Mouse (Mus musculus) embryonic facial prominence, embryonic 11.5 days (tissue): ENCODE data around the gene Gnptab. TPM values are rescaled to one million over a fixed set of nuclear protein-coding genes. Genes with fewer than 3 reads are reported as not detected.

Experiments
- ATAC-seq: fragments of 200-750 bp; cut with Nextera tagmentation; replicated peaks from 2 replicates; pipeline ENCODE4 v1.8.0; 2017; ENCODE audit warnings: low read depth; ENCODE audit not compliant: insufficient number of reproducible peaks, low FRiP score, low TSS enrichment
- DNase-seq: peaks from one replicate; pipeline ENCODE4 v3.0.0-alpha.2; 2015; ENCODE audit warnings: low spot score
- H3K27ac ChIP-seq: fragments of 300-500 bp; sonication (generic); replicated peaks from 2 replicates; pipeline ENCODE4 v1.5.1; 2014; ENCODE audit warnings: mild to moderate bottlenecking, low read depth, low read length, control low read depth
- H3K27me3 ChIP-seq: fragments of 300-500 bp; sonication (generic); 2 replicates; pipeline ENCODE4 v1.6.1; 2014; ENCODE audit warnings: mild to moderate bottlenecking, low read length, moderate library complexity, mixed read lengths; ENCODE audit not compliant: control insufficient read depth, insufficient read depth
- H3K36me3 ChIP-seq: fragments of 300-500 bp; sonication (generic); replicated peaks from 2 replicates; pipeline ENCODE4 v1.6.1; 2014; ENCODE audit warnings: low read depth, mild to moderate bottlenecking, low read length, moderate library complexity, mixed read lengths; ENCODE audit not compliant: control insufficient read depth, insufficient read depth
- H3K4me1 ChIP-seq: fragments of 300-500 bp; sonication (generic); 2 replicates; pipeline ENCODE4 v1.6.1; 2014; ENCODE audit warnings: low read length, mixed read lengths; ENCODE audit not compliant: control insufficient read depth, insufficient read depth
- H3K4me2 ChIP-seq: fragments of 300-500 bp; sonication (generic); 2 replicates; pipeline ENCODE4 v1.6.1; 2014; ENCODE audit warnings: low read depth, mild to moderate bottlenecking, control low read depth, low read length, moderate library complexity
- H3K4me3 ChIP-seq: fragments of 300-500 bp; sonication (generic); 2 replicates; pipeline ENCODE4 v1.5.1; 2014; ENCODE audit warnings: low read depth, low read length, control low read depth
- H3K9ac ChIP-seq: fragments of 300-500 bp; sonication (generic); replicated peaks from 2 replicates; pipeline ENCODE4 v1.6.1; 2014; ENCODE audit warnings: mild to moderate bottlenecking, control low read depth, low read length
- H3K9me3 ChIP-seq: fragments of 300-500 bp; sonication (generic); replicated peaks from 2 replicates; pipeline ENCODE4 v1.6.1; 2016; ENCODE audit warnings: mild to moderate bottlenecking, low read length, inconsistent platforms, mixed read lengths; ENCODE audit not compliant: control insufficient read depth
- WGBS: fragments of 180-500 bp; shearing (Covaris S2); extraction: QIAGEN DNeasy Blood & Tissue Kit; methylation state at CpG from one replicate; pipeline ENCODE4 v1.1.7; 2014; 5-methylcytosine and 5-hydroxymethylcytosine counted together
- polyA plus RNA-seq: library from polyadenylated mRNA; unstranded; fragments of >200 nt; fragmentation: Nextera tagmentation; extraction: Ambion mirVana; gene quantifications from 2 replicates; pipeline ENCODE4 v1.2.1, GENCODE M21; 2014

Gnptab gene
- 6.2 and 7.6 TPM in 2 replicates for polyA plus RNA-seq

DNA sequence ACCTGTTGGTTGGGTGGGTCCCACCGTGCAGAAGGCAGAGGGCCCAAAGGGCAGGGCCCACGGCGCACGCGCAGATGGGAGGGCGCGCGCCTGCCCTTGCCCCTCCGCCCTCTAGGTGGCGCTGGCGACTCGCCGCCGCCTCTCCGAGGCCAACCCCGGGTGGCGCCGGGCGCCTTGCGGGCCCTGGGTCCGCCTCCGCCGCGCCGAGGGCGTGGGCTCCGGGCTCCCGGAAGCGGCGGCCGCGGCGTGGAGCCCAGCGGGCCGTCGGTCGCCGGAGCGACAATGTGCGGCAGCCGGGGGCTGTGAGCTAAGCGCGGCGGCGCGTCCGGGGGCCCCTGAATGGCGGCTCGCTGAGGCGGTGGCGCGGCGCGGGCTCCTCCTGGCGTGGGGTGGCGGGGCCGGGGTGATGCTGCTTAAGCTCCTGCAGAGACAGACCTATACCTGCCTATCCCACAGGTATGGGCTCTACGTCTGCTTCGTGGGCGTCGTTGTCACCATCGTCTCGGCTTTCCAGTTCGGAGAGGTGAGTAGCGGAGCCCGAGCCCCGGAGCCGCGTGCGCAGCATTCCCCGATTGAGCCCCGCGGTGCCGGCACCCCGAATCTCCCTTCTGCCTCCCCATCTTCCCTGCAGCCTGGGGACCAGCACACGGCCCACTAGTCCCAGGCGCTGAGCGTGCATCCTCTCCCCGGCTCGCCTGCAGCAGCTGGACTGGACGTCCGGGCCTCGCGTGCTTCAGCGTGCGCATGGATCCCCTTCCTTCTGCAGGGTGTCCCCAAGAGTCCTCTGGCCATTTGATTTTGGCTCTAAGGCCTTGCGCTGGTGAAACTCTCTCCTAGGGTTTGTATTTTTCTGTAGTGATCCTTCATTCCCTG, at the start of gene Gnptab, which contains the start of gene Dram1:
Gene Gnptab, plus strand, starts transcription at position 120 of the 873 bp plus-strand sequence.
Gene Dram1, minus strand, starts transcription at position 68 of the 873 bp plus-strand sequence.
- H3K36me3 ChIP-seq, result no peaks in the 10 kb centered on the region
- peak within 1 kb of the TSS; percentile 96 for H3K4me2 ChIP-seq
- DNase-seq (peak; percentile 87), ATAC-seq (peak; percentile 82)
- H3K9ac ChIP-seq, result peak within 1 kb of the TSS; percentile 75
- H3K9me3 ChIP-seq, result no peaks in the 10 kb centered on the region
- no peak within 1 kb of the TSS for H3K27ac ChIP-seq
- no peaks in the 10 kb centered on the region for H3K27me3 ChIP-seq
- under 1% methylated on average over 68 of the region's 87 CpGs for WGBS
- no peaks in the 10 kb centered on the region for H3K4me1 ChIP-seq
- H3K4me3 ChIP-seq, result peak within 1 kb of the TSS; percentile 75

- H3K4me2 ChIP-seq, result no peak overlapping the region
- H3K36me3 ChIP-seq, result no peaks in the 10 kb centered on the region
- ATAC-seq, result no peak
- H3K4me1 ChIP-seq, result no peaks in the 10 kb centered on the region
- H3K4me3 ChIP-seq, result no peak overlapping the region
- DNase-seq, result peak; percentile 56
- 32% methylated on average over 5 of the region's 5 CpGs for WGBS
- no peak overlapping the region for H3K9ac ChIP-seq
- no peak overlapping the region for H3K27ac ChIP-seq
- H3K27me3 ChIP-seq, result no peaks in the 10 kb centered on the region
- no peaks in the 10 kb centered on the region for H3K9me3 ChIP-seq
Observed at GRCm38 (mm10) chr10:88330695-88331094, 48.2 kb upstream of the Gnptab start.

DNA sequence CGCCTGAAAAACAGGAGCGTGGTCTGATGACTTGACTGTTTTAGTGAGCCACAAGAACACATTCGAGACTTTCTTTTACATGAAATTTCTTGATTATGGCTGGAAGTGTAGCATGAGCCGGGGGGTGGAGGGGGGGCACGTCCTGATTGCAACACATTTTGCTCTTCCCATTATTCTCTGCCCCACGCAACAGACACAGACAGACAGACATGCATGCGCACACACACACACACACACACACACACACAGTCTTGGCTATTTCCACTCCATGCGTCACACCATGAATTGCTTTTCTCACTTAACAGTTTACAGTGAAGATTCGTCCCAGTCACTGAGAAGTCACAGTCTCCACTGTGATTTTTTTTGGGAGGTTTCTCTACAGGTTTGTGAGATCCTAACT, 38.3 kb upstream of the Gnptab start:
- H3K4me1 ChIP-seq, result no peaks in the 10 kb centered on the region
- H3K27ac ChIP-seq, result no peak overlapping the region
- H3K9ac ChIP-seq, result no peak overlapping the region
- WGBS, result 92% methylated on average over 9 of the region's 9 CpGs
- H3K4me2 ChIP-seq, result no peak overlapping the region
- H3K36me3 ChIP-seq, result no peaks in the 10 kb centered on the region
- no peak overlapping the region for H3K4me3 ChIP-seq
- ATAC-seq (no peak), DNase-seq (no peak)
- no peaks in the 10 kb centered on the region for H3K9me3 ChIP-seq
- H3K27me3 ChIP-seq, result no peaks in the 10 kb centered on the region

DNA sequence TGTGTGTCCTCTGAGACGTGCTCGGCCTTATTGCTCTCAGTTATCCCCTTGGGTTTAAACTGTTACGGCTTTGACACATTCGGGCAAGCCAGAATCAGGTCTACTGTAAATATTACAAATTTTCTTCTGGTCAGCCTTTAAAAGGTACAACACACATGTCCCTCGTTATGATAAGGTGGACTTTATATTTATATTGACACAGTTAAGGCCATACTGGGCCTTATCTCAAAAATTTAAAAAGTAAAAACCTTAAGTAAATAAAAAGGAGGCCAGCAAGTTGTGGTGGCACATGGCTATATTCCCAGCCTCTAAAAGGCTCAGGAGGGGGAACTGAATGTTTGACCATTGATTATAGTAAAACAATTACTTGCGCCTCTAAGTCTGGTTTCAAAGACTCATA, 37.6 kb upstream of the Gnptab start:
- DNase-seq (no peak), ATAC-seq (no peak)
- no peak overlapping the region for H3K4me2 ChIP-seq
- no peaks in the 10 kb centered on the region for H3K36me3 ChIP-seq
- H3K9me3 ChIP-seq, result no peaks in the 10 kb centered on the region
- WGBS, result 83% methylated on average over 6 of the region's 6 CpGs
- H3K4me1 ChIP-seq, result no peaks in the 10 kb centered on the region
- H3K27me3 ChIP-seq, result no peaks in the 10 kb centered on the region
- no peak overlapping the region for H3K27ac ChIP-seq
- no peak overlapping the region for H3K9ac ChIP-seq
- H3K4me3 ChIP-seq, result no peak overlapping the region

GRCm38 (mm10) chr10:88345899-88346401, 33.0 kb upstream of the Gnptab start:
- H3K27me3 ChIP-seq, result no peaks in the 10 kb centered on the region
- no peak for ATAC-seq
- no peaks in the 10 kb centered on the region for H3K4me1 ChIP-seq
- DNase-seq, result no peak
- no peaks in the 10 kb centered on the region for H3K36me3 ChIP-seq
- 69% methylated on average over 11 of the region's 11 CpGs for WGBS
- no peaks in the 10 kb centered on the region for H3K9me3 ChIP-seq
- H3K27ac ChIP-seq, result no peak overlapping the region
- H3K4me2 ChIP-seq, result no peak overlapping the region
- H3K9ac ChIP-seq, result no peak overlapping the region
- no peak overlapping the region for H3K4me3 ChIP-seq

- WGBS, result 76% methylated on average over 12 of the region's 12 CpGs
- Histone ChIP-seq H3K9ac (no peak overlapping the region), H3K4me2 (no peak overlapping the region), H3K4me3 (no peak overlapping the region), H3K9me3 (no peaks in the 10 kb centered on the region), H3K27me3 (no peaks in the 10 kb centered on the region), H3K4me1 (no peaks in the 10 kb centered on the region), H3K36me3 (no peaks in the 10 kb centered on the region), H3K27ac (no peak overlapping the region)
- no peak for ATAC-seq
- DNase-seq, result no peak
Observed at GRCm38 (mm10) chr10:88346454-88347245, 32.3 kb upstream of the Gnptab start.

- 18% methylated on average over 8 of the region's 8 CpGs for WGBS
- DNase-seq, result no peak
- H3K27ac ChIP-seq, result no peak overlapping the region
- H3K9me3 ChIP-seq, result no peaks in the 10 kb centered on the region
- no peak overlapping the region for H3K4me2 ChIP-seq
- no peaks in the 10 kb centered on the region for H3K36me3 ChIP-seq
- no peaks in the 10 kb centered on the region for H3K27me3 ChIP-seq
- H3K9ac ChIP-seq, result no peak overlapping the region
- H3K4me3 ChIP-seq, result no peak overlapping the region
- ATAC-seq, result no peak
- H3K4me1 ChIP-seq, result no peaks in the 10 kb centered on the region
Observed at GRCm38 (mm10) chr10:88349800-88350199, 29.1 kb upstream of the Gnptab start.
